Comparison of ENCODE assay signal across 1 mouse cellular context in genomic region chr7:16204791-16205190, GRCm38 (mm10).
TF ChIP-seq lines count a peak whose summit lies in the region.

No protein-coding gene starts in this region.

TF ChIP-seq in CH12.LX, 34 proteins besides CTCF, POLR2A, EP300 and RAD21 (continued from another document):
- TF ChIP-seq ZKSCAN1 (IDR thresholded peaks at IDR 0.05; ENCODE audit: borderline replicate concordance, low read depth, low read length), result no peak
- TF ChIP-seq NRF1 (IDR thresholded peaks at IDR 0.05; ENCODE audit: low read depth, low read length), result no peak
- no peak for TF ChIP-seq HCFC1 (IDR thresholded peaks at IDR 0.05; ENCODE audit: low read depth, low read length)
- TF ChIP-seq MAX (IDR thresholded peaks at IDR 0.05; ENCODE audit: low read length), result 0 out of 2 replicates have a peak, but pooled peaks have one; percentile 45
- TF ChIP-seq ZMIZ1 (IDR thresholded peaks at IDR 0.05; ENCODE audit: low read depth, low read length), result no peak
- TF ChIP-seq IRF4 (IDR thresholded peaks at IDR 0.05; ENCODE audit: low read depth, low read length), result no peak
- TF ChIP-seq NELFE (IDR thresholded peaks at IDR 0.05; ENCODE audit: low read depth, low read length), result no peak
- TF ChIP-seq PAX5 (IDR thresholded peaks at IDR 0.05; ENCODE audit: low read length), result no peak
- TF ChIP-seq ETS1 (conservative IDR thresholded peaks at IDR 0.05; ENCODE audit: low read depth, low read length), result peak; percentile 53
- no peak for TF ChIP-seq CHD2 (IDR thresholded peaks at IDR 0.05; ENCODE audit: low read length)
- TF ChIP-seq MYC (IDR thresholded peaks at IDR 0.05; ENCODE audit: low read depth, low read length), result no peak
- TF ChIP-seq UBTF (IDR thresholded peaks at IDR 0.05; ENCODE audit: low read depth, low read length), result no peak
